Mouse (Mus musculus): ENCODE measurements around the gene Emg1.

DNA sequence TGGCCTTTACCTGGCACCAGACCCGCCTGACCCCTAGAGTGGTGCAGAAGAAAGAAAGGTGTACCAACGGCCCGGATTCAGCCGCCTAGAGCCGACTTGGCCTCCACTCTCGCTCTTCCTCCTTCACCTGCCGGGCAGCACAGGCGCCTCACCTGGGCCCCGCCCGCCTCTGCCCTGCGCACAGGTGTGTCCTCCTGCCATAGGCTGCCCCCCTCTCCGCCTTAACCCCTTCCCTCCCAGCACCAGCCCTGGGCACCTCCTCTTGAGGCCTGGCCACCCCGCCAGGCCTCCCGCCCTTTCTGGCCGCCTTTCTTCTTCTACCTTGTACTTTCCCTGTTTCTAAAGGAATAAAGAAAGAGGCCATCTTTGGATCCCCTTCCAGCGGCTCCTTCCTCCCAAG, 6.7 kb upstream of the Emg1 start:
- TF ChIP-seq CTCF (IDR thresholded peaks at IDR 0.05; ENCODE audit: low read depth, low read length), result no peak
- no peak for TF ChIP-seq POLR2A (IDR thresholded peaks at IDR 0.05; ENCODE audit: extremely low read depth, insufficient read depth, low read length)

Measured in liver, adult 2 months (tissue).